Mouse (Mus musculus) ES-Bruce4 (cell line): Measurements from ENCODE around the gene Mpdz.

ENCODE experiments used
- CTCF ChIP-seq: IDR thresholded peaks from one replicate; pipeline ENCODE4 v1.8.1; 2011; ENCODE audit warnings: low read depth, low read length
- POLR2A ChIP-seq: IDR thresholded peaks from one replicate; pipeline ENCODE4 v1.8.1; 2011; ENCODE audit warnings: low read length; ENCODE audit not compliant: insufficient read depth

DNA sequence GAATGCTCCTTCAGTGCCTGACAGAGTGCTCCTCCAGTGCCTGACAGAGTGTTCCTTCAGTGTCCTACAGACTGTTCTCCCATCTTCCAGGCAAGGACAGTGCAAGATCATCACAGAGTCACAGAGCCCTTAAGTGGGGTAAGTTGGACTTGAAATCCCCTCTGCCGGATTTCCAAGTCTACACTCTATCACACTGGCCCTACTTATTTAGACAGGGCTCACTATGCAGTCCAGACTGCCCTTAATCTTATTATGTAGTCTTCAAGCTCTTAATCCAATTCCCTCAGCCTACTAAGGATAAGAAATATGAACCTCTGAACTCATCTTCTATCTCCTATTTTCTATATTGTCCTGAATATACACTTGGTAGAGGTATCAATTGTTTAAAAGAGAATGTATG lies 19.1 kb downstream of the Mpdz start:
- TF ChIP-seq CTCF, result no peak
- TF ChIP-seq POLR2A, result no peak
